Mouse (Mus musculus) central nervous system, embryonic 18 days (tissue): Measurements from ENCODE around the gene Megf8. TPM values are rescaled to one million over a fixed set of nuclear protein-coding genes. Genes with fewer than 3 reads are reported as not detected.

ENCODE experiments used
- polyA plus RNA-seq: library from polyadenylated mRNA; depleted of rRNA; stranded (reverse); fragments of >200 nt; gene quantifications from 2 replicates; pipeline ENCODE4 v1.2.3, GENCODE M21; 2012; rRNA removed

Gene Megf8
- 45.8 and 48.9 TPM in 2 replicates for polyA plus RNA-seq

DNA sequence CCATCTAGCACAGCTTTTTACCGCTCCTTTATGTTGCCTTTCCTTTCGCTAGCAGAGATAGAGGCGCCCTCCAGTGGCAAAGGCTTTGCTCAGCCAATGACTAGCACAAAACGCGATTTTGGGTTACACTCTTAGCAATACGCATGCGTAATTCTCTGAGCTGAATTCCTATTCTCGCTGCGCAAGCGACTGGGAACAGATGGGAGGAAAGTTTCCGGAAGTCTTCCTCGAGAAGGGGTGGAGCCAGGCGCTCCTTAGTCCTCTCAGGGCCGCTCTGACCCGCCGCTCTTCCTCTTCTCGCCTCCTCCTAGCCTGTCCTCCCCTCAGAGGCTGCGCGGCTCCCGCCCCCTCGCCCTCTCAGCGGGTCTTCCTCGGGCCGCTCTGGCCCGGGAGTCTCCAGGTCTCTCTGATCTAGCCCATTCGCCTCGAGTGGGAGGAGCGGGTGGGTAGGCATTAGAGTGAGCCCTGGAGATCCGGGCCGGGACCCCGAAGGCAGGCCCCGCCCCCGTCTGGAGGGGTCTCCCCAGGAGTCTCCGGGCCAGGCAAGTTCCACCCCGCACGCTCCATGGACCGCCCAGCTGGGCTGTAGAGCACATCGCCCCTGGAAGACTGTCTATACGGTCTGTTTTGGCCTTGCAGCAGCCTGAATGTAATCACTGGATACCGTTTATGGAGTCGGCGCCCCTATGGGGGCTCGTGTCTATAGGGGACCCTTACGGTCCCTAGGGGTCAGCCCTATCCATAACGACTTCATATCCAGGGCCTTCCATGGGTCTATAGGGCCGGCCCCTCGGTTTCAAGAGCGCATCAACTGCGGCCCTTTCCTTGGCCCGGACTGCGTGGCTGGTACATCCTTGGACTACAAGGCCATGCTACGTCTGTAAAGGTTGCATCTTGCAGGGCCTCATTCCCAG, at the start of gene Megf8:
Gene Megf8, plus strand, starts transcription at position 633 of the 914 bp plus-strand sequence.

DNA sequence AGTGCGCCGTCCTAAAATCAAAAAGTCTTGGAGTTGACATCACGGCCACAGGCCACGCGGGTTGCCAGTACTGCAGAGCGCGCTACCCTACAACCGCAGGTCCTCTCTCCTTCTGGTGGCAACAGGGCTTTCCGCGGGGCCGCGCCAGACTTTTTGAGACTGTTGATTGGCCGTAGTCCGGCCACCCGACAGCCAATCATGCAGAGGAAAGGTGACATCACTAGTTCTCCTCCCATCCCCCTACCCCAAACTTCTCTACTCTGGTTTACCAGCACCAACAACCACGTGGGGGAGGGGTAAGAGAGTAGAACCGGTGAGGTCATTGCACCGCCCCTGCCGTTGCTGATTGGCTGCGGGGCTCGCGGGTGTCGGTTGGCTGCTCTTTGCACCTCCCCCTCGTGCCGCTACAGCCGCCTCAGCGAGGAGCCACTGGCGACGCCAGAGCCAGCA, 49.6 kb upstream of the Megf8 start, which contains the start of gene Cic:
Gene Cic, plus strand, starts transcription at position 404 of the 450 bp plus-strand sequence.

DNA sequence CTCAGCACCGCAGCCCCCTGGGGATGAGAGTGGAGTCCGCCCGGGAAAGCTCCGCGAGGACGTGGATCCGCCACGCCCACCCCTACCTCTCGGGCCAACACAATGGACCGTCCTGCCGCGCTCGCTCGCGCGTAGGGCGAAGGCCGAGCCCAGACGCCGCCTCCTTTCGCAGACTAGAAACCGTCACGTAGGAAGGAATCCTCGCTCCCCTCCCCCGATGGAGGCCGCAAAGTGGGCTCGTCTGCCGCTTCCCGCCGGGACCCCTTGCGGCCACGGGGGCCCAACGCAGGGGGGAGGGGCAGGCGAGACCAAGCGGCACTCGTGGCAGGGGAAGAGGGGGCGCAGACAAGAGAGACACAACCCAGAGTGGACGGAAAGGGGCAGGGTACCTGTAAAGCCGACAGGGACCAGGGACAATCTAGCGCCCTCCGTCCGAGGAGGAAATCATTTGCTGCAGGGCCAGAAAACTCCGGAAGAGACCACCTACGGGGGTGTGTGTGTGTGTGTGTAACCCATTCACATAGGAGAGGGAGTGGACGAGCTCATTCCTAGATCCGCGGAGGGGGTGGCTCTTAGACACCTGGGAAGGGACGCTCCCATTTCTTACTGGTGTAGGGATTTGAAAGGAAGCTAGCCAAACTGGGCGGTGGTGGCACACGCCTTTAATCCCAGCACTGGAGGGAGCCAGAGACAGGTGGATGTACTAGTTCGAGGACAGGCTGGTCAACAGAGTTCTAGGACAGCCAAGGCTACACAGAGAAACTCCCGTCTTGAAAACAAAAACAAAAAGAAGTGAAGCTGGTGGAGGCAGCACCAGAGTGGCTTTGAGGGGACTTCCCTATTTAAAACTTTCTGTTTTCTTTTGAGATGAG, 19.3 kb upstream of the Megf8 start, which contains the start of gene Pafah1b3:
Gene Pafah1b3, minus strand, starts transcription at position 533 of the 872 bp plus-strand sequence.

DNA sequence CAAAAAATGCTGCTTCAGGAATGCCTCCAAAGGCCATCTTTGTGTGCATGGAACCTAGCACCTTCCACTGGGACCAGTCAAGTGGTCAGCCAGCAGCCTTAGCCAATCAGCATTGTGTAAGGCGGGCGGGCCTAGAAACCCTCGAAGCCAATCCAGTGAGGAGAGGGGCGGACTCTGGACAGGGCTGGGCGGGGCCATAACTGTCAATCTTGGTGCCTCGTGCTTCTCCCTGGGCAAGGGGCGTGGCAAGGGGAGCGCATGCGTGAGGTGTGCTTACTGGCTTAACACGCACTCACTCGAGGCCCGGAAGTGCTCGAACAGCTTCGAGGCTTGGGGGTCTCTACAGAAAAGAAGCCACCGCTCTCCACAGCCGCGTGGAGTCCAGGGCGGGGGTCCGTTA, 15.9 kb upstream of the Megf8 start, which contains the start of gene Prr19:
Gene Prr19, plus strand, starts transcription at position 349 of the 400 bp plus-strand sequence.

DNA sequence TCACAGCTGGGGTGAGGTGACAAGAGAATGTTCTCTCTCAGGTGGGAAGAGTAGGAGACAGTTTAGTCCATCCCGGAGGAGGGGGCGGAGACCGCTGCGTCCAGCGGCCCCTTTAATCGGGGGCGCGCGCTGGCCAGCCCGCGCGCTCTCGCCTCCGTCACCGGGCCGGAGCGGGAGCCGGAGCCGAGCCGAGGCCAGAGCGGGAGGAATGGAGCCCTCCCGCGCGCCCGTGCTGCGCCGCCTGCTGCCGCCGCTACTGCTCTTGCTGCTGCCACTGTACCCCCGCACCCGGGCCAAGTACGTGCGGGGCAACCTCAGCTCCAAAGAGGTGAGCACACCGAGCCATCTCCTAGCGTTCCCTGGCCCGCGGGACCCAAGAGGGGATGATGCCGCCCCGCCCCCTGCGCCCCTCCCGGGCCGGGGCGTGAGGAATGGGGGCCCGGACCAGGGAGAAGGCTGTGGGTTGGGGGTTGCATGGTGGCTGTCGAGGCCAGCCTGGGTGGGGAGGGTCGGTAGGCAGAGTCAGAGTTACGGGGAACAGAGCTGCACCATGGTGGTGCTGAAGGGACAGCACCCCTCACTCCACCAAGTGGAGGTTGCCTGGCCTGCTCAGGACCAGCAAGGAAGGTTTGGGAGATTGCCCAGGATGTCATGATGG, 10.9 kb upstream of the Megf8 start, which contains the start of gene Tmem145:
Gene Tmem145, plus strand, starts transcription at position 151 of the 658 bp plus-strand sequence.

DNA sequence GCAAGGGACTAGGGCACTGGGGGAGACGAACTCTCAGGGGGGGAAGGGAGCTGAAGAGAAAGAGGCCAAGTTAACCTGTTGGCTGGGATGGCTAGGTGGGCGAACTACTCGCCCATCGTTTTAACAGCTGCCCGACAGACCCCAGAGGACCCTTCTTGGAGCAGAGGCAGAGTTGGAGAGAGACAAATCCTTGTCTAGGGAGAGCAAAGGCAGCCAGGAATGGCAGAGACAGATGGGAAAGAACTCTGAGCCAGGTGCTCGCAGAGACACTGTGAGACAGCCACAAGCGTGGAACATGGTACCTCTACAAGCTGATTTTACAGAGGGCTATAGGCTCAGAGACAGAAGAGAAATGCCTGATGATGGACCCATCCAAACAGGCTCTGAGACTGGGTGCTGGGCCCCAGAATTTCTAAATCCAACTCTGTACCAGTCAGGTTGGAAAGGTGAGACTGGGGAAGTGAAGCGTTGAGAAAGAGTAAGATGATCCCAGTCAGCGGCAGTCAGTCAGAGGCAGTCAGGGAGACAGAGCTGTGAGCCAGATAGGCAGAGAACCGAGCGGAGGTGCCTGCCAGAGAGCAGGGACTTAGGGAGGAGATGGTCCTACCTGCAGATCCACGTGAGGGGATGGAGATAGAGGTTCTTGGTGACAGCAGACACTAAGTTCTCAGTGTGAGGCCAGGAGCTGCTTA, 52.2 kb downstream of the Megf8 start, which contains the start of gene Cnfn:
Gene Cnfn, minus strand, starts transcription at position 667 of the 692 bp plus-strand sequence.

DNA sequence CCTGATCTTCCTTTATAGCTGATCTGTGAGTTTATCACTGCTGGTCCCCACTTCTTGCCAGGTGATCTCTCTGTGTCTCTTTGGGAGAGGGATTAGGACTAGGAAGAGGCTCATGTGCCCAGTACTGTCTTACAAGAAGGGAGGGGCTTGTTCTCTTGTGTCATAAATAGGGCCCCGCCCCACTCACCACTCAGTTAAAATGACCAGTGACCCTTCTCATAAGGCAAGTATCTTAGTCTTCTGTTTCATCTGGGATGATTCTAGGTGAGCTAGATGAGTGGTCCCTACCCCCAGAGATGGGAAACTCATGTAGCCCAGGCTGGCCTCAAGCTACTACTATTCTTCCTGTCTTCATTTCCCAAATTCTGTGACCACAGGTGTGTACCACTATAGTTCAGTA, 81.6 kb downstream of the Megf8 start, which contains the start of gene Lipe:
Gene Lipe, minus strand, starts transcription at position 101 of the 400 bp plus-strand sequence.

DNA sequence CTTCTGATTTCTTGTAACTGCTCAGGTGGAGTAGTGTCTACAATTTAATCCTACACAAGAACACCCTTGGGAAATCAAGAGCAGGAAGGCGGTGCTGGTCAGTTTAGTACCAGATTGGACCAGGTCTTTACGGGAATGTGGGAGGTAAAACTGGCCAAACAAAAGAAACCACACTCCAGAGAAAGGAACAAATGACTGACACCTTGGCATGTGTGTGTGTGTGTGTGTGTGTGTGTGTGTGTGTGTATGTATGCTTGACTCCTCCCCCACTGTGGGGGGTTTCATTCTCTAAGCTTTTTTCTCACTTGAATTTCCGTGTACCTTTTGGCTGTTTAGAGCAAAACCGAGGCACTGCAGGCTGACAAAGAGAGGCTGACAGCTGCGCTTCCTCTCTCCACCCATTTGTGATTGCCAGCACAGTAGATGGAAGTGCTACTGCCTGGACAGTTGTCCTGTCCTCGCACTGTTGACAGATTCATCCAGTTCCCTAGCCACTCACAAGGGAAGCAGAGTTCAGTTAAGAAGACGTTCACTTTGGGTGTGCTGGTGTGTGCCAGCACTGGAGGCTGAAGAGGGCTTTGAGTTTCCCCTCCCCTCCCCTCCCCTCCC, 96.0 kb downstream of the Megf8 start, which contains the start of gene Cxcl17:
Gene Cxcl17, minus strand, starts transcription at position 54 of the 609 bp plus-strand sequence.

Other genes starting within 250 kb of the Megf8 start
- 126 and 160 TPM in 2 replicates for gene Grik5, start 244.8 kb upstream of the Megf8 start, polyA plus RNA-seq
- 24.6 and 28.2 TPM in 2 replicates for gene Zfp574, start 244.6 kb upstream of the Megf8 start, polyA plus RNA-seq
- gene Pou2f2, start 137.4 kb upstream of the Megf8 start, polyA plus RNA-seq: 20.9 and 25.9 TPM in 2 replicates
- gene Dedd2, start 96.5 kb upstream of the Megf8 start, polyA plus RNA-seq: 15.9 and 16.5 TPM in 2 replicates
- 5.3 and 5.7 TPM in 2 replicates for gene Zfp526, start 95.7 kb upstream of the Megf8 start, polyA plus RNA-seq
- 220 and 234 TPM in 2 replicates for gene Gsk3a, start 79.3 kb upstream of the Megf8 start, polyA plus RNA-seq
- 16.3 and 17.6 TPM in 2 replicates for gene Erf, start 66.4 kb upstream of the Megf8 start, polyA plus RNA-seq
- gene Cic, start 49.5 kb upstream of the Megf8 start, polyA plus RNA-seq: 83.3 and 94.7 TPM in 2 replicates
- 600 and 603 TPM in 2 replicates for gene Pafah1b3, start 19.2 kb upstream of the Megf8 start, polyA plus RNA-seq
- 2.4 and 3.0 TPM in 2 replicates for gene Prr19, start 15.8 kb upstream of the Megf8 start, polyA plus RNA-seq
- gene Tmem145, start 11.1 kb upstream of the Megf8 start, polyA plus RNA-seq: 157 and 163 TPM in 2 replicates
- gene Cnfn, start 52.6 kb downstream of the Megf8 start, polyA plus RNA-seq: 24.7 TPM in 1 of 2 replicates, not detected in the other
- gene Lipe, start 81.5 kb downstream of the Megf8 start, polyA plus RNA-seq: 8.9 and 11.3 TPM in 2 replicates
- gene Cxcl17, start 95.7 kb downstream of the Megf8 start, polyA plus RNA-seq: 0.15 and 0.22 TPM in 2 replicates
- gene Ceacam1, start 160.4 kb downstream of the Megf8 start, polyA plus RNA-seq: 0.78 and 1.1 TPM in 2 replicates
- gene Ceacam2, start 222.7 kb downstream of the Megf8 start, polyA plus RNA-seq: not detected in 2 replicates